Mouse (Mus musculus) layer of hippocampus, postnatal 10 days (tissue): ENCODE results near the gene 4933434E20Rik. TPM values are rescaled to one million over a fixed set of nuclear protein-coding genes. Genes with fewer than 3 reads are reported as not detected.

Source experiments
- DNase-seq, 2 experiments: peaks; one replicate each; pipeline ENCODE4 v3.0.0; 2021; ENCODE audit warnings: low spot score in 2 of 2
- total RNA-seq, 2 experiments: library from RNA; stranded (reverse); gene quantifications; 2 replicates each; pipeline ENCODE4 v1.2.3; 2021

Gene 4933434E20Rik
- total RNA-seq, 2 experiments from 2014 or later = 83.5 to 91.6 TPM

DNA sequence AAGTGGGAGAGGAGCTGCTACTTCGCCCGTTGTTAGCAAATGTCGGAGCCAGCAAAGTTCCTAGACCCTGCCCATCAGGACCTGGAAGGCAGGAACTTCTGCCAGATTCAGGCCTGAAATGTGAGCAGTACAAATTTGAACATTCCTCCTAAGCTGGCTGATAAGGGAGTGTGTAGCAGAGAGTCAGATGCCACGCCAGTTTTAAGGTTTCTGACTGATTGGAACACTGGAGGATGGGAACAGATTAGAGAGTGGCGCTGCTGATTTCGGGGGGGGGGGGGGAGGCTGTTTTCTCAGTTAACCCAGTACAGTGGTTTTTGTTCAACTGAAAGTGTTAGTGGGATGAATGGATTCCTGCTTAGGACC is 29.0 kb downstream of the 4933434E20Rik start:
- DNase-seq = no peak

DNA sequence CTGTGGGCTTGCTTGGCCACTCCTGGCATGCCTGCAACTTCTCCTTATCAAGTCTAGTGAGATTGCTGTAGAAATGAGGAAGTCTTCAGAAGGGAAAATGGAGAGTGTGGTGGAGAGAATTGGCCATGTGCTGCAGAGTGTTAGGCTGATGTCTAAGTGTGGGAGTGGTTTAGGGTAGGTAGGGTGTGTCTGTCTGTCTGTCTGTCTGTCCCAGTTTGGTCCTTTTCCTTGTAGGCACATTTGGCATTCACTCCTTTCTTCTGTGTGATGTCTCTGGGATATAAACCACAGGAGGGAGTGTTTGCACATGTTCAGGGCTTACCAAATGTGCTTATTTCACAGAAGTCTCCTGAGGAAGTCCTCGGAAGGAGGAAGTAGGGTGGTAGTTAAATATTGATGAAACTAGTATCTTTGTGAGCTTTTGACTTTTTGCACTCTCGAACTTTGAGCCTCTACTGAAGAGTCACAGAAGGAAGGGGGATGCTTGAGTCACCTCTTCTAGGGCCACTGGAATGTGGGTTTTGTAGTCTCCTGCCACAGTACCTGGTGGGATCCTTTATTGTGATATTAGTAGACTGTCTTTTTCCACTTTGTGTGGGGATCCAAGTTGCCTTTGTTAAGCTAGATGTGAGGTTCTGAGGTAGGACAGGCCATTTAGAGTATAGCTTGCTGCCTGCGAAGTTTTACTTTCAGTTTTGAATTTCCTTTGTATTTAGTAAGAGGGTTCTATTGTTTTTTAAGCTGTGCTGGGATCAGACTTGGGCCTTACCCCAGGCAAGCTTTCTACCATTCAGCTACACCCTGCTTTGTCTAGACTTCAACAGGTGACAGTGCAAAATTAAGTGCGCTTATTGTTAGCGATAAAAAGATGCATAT is 30.2 kb downstream of the 4933434E20Rik start:
- DNase-seq = no peak

GRCm38 (mm10) chr3:90083034-90083433 is 31.6 kb downstream of the 4933434E20Rik start:
- DNase-seq = no peak

DNA sequence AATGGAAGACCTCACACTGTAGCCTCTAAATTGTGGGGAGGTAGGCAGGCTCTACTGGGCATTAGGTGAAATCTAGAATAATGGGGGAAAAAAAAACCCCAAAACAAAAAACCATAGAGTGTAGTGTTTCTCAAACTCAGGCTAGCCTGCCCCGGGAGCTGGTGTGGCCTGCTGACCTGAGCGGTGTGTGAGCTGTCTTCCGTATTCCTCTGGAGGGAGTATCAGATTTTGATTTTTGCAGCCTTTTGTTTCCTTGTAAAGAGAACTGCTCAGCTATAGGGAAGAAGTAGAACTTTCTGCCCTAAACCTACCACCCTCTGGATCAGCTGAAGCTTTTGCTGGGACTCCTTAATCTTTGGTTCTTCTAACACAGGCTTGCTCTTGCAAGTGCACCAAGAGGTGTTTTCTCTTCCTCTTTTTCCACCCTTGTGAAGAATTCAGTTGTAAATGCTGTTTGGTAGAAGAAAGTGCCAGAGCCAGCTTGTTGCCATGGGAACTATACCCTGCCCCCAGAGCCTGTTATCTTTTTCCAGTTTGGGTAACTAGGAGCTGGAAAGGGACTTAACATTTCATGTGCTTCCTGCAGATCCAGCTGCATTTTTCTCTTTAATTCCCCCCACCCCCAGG is 32.4 kb downstream of the 4933434E20Rik start:
- DNase-seq = peak in 1 of 2 experiments; percentile 34

DNA sequence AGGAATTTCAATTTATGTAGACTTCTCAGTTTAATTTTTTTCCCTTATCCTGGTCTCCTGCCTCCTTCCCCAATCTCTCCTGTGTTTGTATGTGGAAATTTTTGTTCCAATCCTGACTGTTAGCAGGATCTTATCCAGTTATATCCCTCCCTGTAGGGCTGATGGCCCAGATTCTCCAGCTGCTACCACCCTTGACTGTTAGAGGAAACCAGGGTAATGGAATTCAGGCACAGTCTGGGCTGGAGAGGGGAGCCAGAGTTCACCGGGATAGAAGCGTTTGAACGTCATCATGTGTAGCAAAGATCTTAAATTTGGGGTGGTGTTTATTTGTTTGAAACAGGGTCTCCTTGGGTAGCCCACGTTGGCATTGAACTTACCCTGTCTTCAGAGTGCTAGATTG is 33.4 kb downstream of the 4933434E20Rik start:
- DNase-seq = peak in 1 of 2 experiments; percentile 25

- no peak for DNase-seq
These were observed 33.8 kb downstream of the 4933434E20Rik start for GRCm38 (mm10) chr3:90085281-90085680.

- DNase-seq = no peak
These were observed 34.6 kb downstream of the 4933434E20Rik start for GRCm38 (mm10) chr3:90086068-90086467.

DNA sequence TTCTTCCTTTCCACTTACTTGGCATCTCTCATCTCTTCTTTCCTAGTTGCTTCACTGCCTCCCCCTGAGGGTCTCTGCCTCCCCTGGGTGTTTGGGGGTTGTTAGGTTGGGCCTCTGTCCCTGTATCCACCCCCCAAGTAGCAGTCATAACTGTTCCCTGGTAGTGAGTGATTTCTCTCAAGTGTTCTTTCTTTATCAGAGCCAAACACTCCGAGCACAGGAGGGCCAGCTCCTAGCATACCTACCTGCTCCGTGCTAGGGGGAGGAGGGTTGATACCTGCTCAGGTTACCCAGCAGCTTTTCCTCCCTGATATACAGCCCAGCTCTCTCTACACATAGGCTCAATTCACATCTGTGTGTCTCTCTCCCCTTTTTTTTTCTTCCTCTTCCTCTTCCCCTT is 37.2 kb downstream of the 4933434E20Rik start:
- no peak for DNase-seq

- no peak for DNase-seq
These were observed 39.5 kb downstream of the 4933434E20Rik start for GRCm38 (mm10) chr3:90090892-90091291.

GRCm38 (mm10) chr3:90094453-90094852 is 43.0 kb downstream of the 4933434E20Rik start:
- no peak for DNase-seq

DNA sequence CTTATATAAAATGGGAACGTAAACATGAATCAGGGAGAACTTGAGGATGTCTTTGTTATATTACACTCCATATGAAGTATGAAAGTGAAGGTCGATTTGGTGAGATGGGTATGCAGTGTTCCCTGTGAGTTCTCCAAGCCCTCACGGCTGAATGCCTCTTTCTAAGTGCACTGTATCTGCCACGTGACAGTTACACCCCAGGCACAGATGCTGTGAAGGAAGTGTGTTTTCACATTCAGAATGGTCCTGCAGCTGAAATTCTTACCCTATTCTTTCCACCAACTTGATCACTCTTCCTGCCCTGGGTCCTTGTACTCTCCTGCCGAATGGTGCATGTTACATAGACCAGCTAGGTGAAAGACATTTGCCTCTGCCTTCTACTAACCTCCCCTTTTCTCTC is 46.5 kb downstream of the 4933434E20Rik start:
- no peak for DNase-seq

DNA sequence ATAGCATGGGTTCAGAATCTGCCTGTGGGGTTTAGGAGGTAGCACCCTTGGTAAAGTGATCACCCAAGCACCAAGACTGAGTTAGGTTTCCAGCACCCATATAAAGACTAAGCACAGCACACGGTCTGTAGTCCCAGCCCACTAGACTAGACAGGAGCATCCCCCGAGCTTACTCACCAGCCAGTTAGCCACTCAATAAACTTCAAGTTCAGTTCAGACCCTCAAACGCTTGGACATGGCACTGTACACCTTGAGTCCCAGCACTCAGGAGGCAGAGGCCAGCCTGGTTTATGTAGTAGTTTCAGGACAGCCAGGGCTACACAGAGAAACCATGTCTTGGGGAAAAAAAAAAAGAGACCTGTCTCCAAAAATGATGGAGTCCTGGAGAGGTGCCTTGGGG is 49.6 kb downstream of the 4933434E20Rik start:
- DNase-seq = no peak

- DNase-seq = no peak
These were observed 50.2 kb downstream of the 4933434E20Rik start for GRCm38 (mm10) chr3:90101673-90102072.

GRCm38 (mm10) chr3:90102239-90102638 is 50.8 kb downstream of the 4933434E20Rik start:
- no peak for DNase-seq

GRCm38 (mm10) chr3:90103176-90103575 is 51.7 kb downstream of the 4933434E20Rik start:
- no peak for DNase-seq

DNA sequence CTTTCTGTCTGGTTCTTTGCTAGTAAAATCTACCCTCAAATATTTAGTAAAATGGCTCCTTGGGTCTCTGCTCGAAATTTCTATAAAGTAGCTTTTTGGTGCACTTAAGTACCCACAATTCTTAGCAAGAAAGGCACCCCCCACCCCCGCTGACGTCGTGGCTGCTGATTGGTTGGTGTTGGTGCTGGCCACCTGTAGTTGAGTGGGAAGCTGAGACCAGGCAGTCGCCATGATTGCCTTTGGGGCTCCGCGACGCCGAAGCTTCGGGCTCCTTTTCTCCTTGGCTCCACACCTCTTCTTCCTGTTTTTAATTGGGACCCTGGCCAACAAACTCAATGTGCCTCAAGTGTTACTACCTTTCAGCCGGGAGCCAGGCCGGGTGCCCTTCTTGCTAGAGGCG is 52.5 kb downstream of the 4933434E20Rik start, which contains the start of gene Nup210l:
TSS of gene Nup210l (plus strand) at position 195 of the 400 bp plus-strand sequence.
- no peak for DNase-seq

GRCm38 (mm10) chr3:90111706-90112105 is 60.3 kb downstream of the 4933434E20Rik start:
- no peak for DNase-seq

- DNase-seq = no peak
These were observed 62.9 kb downstream of the 4933434E20Rik start for GRCm38 (mm10) chr3:90114342-90114741.

GRCm38 (mm10) chr3:90115526-90115925 is 64.1 kb downstream of the 4933434E20Rik start:
- DNase-seq = no peak
